Mouse (Mus musculus) lung, adult 2 months (tissue): ENCODE measurements around the gene Rnf151.

Experiments
- CTCF ChIP-seq: fragments of 200-500 bp; IDR thresholded peaks from 2 replicates; pipeline ENCODE4 v1.5.1; 2011; ENCODE audit warnings: mild to moderate bottlenecking, low read length, control low read depth; ENCODE audit not compliant: insufficient read depth
- POLR2A ChIP-seq: fragments of 200-500 bp; IDR thresholded peaks from 2 replicates; pipeline ENCODE4 v1.6.1; 2011; ENCODE audit warnings: low read depth, mild to moderate bottlenecking, control low read depth, low read length, borderline replicate concordance; ENCODE audit errors: extremely low read depth

DNA sequence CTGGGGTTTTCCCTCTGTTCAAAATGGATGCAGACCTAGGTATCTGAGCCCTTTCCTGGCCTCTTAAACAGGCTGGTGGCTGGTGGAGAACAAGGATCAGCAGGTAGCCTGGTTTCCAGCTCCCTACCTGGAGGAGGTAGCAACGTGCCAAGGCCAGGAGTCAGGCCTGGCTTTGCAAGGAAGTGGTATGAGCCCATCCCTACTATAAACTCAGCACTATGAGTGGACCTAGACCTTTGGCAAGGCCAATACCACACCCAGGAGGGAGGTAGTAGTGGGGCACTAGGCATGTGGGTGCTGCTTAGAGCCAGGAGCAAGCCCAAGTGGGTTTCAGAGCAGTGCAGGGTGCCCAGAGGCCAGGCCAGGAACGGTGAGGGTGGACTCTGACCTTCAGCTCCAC lies 18.4 kb downstream of the Rnf151 start:
- TF ChIP-seq CTCF (no peak), POLR2A (no peak)
